Mouse (Mus musculus): ENCODE results near the gene Tmc5.
A peak's percentile ranks its signal among the peaks of the same experiment; 100 is the strongest.

Gene Tmc5

GRCm38 (mm10) chr7:118597201-118597600, at the start of gene Tmc5:
Tmc5 (plus strand) TSS chr7:118597297.
- no peak for DNase-seq (ENCODE audit: low read depth)

GRCm38 (mm10) chr7:118547451-118547850, 49.6 kb upstream of the Tmc5 start:
- DNase-seq (ENCODE audit: low read depth), result no peak

GRCm38 (mm10) chr7:118553881-118554280, 43.2 kb upstream of the Tmc5 start:
- peak; percentile 16 for DNase-seq (ENCODE audit: low read depth)

- no peak for DNase-seq (ENCODE audit: low read depth)
Measured at GRCm38 (mm10) chr7:118554290-118554689, 42.8 kb upstream of the Tmc5 start.

- no peak for DNase-seq (ENCODE audit: low read depth)
Measured at GRCm38 (mm10) chr7:118569121-118569543, 28.0 kb upstream of the Tmc5 start.

GRCm38 (mm10) chr7:118571350-118571749, 25.7 kb upstream of the Tmc5 start:
- no peak for DNase-seq (ENCODE audit: low read depth)

GRCm38 (mm10) chr7:118572039-118572438, 25.1 kb upstream of the Tmc5 start:
- no peak for DNase-seq (ENCODE audit: low read depth)

GRCm38 (mm10) chr7:118578269-118578668, 18.8 kb upstream of the Tmc5 start:
- DNase-seq (ENCODE audit: low read depth), result no peak

- no peak for DNase-seq (ENCODE audit: low read depth)
Measured at GRCm38 (mm10) chr7:118579938-118580337, 17.2 kb upstream of the Tmc5 start.

- DNase-seq (ENCODE audit: low read depth), result no peak
Measured at GRCm38 (mm10) chr7:118583821-118584220, 13.3 kb upstream of the Tmc5 start.

- DNase-seq (ENCODE audit: low read depth), result no peak
Measured at GRCm38 (mm10) chr7:118584257-118584907, 12.7 kb upstream of the Tmc5 start, which contains the start of gene Tmc7. Tmc7 (minus strand) TSS chr7:118584736.

GRCm38 (mm10) chr7:118584926-118585325, 12.2 kb upstream of the Tmc5 start:
- DNase-seq (ENCODE audit: low read depth), result no peak

- no peak for DNase-seq (ENCODE audit: low read depth)
Measured at GRCm38 (mm10) chr7:118585856-118586255, 11.2 kb upstream of the Tmc5 start.

GRCm38 (mm10) chr7:118590726-118591305, 6.3 kb upstream of the Tmc5 start:
- DNase-seq (ENCODE audit: low read depth), result no peak

GRCm38 (mm10) chr7:118592146-118592545, 5.0 kb upstream of the Tmc5 start:
- DNase-seq (ENCODE audit: low read depth), result no peak

GRCm38 (mm10) chr7:118593567-118594407, 3.3 kb upstream of the Tmc5 start:
- no peak for DNase-seq (ENCODE audit: low read depth)

- DNase-seq (ENCODE audit: low read depth), result no peak
Measured at GRCm38 (mm10) chr7:118594611-118595010, 2.5 kb upstream of the Tmc5 start.

- DNase-seq (ENCODE audit: low read depth), result peak; percentile 57
Measured at GRCm38 (mm10) chr7:118595228-118595627, 1.9 kb upstream of the Tmc5 start.

- no peak for DNase-seq (ENCODE audit: low read depth)
Measured at GRCm38 (mm10) chr7:118596271-118596670, 826 bp upstream of the Tmc5 start.

- no peak for DNase-seq (ENCODE audit: low read depth)
Measured at GRCm38 (mm10) chr7:118599954-118600631, 3.0 kb downstream of the Tmc5 start.

- DNase-seq (ENCODE audit: low read depth), result no peak
Measured at GRCm38 (mm10) chr7:118604842-118605241, 7.7 kb downstream of the Tmc5 start.

- no peak for DNase-seq (ENCODE audit: low read depth)
Measured at GRCm38 (mm10) chr7:118609815-118610214, 12.7 kb downstream of the Tmc5 start.

Measured in 416B (cell line).